Mouse (Mus musculus) intestine, postnatal 0 days (tissue): ENCODE results near the gene Rnf213. TPM values are rescaled to one million over a fixed set of nuclear protein-coding genes. Genes with fewer than 3 reads are reported as not detected.

Experiments
- ATAC-seq: fragments of 200-750 bp; cut with Nextera tagmentation; 2 replicates; pipeline ENCODE4 v1.8.0; 2017; ENCODE audit warnings: mild to moderate bottlenecking, moderate TSS enrichment, moderate library complexity
- H3K27ac ChIP-seq: fragments of 300-500 bp; sonication (generic); 2 replicates; pipeline ENCODE4 v1.5.1; 2014; ENCODE audit warnings: mild to moderate bottlenecking, low read depth, low read length, moderate library complexity
- H3K27me3 ChIP-seq: fragments of 300-500 bp; sonication (generic); replicated peaks from 2 replicates; pipeline ENCODE4 v1.6.1; 2014; ENCODE audit warnings: low read length, mixed read lengths; ENCODE audit not compliant: control insufficient read depth, insufficient read depth
- H3K36me3 ChIP-seq: fragments of 300-500 bp; sonication (generic); 2 replicates; pipeline ENCODE4 v1.6.1; 2014; ENCODE audit warnings: mild to moderate bottlenecking, moderate library complexity; ENCODE audit not compliant: control insufficient read depth, insufficient read depth
- H3K4me1 ChIP-seq: fragments of 300-500 bp; sonication (generic); replicated peaks from 2 replicates; pipeline ENCODE4 v1.6.1; 2014; ENCODE audit warnings: antibody characterized with exemption, low read length, mixed read lengths; ENCODE audit not compliant: control insufficient read depth, insufficient read depth
- H3K4me2 ChIP-seq: fragments of 300-500 bp; sonication (generic); replicated peaks from 2 replicates; pipeline ENCODE4 v1.6.1; 2014; ENCODE audit warnings: low read depth, mild to moderate bottlenecking, moderate library complexity
- H3K4me3 ChIP-seq: fragments of 300-500 bp; sonication (generic); 2 replicates; pipeline ENCODE4 v1.5.1; 2014; ENCODE audit warnings: low read depth, low read length
- H3K9ac ChIP-seq: fragments of 300-500 bp; sonication (generic); 2 replicates; pipeline ENCODE4 v1.6.1; 2014; ENCODE audit warnings: mild to moderate bottlenecking, low read depth, low read length
- H3K9me3 ChIP-seq: fragments of 300-500 bp; sonication (generic); 2 replicates; pipeline ENCODE4 v1.6.1; 2016; ENCODE audit warnings: mixed run types; ENCODE audit not compliant: control insufficient read depth
- CTCF ChIP-seq: sonication (generic); IDR thresholded peaks from 2 replicates; pipeline ENCODE4 v1.5.1; 2016; ENCODE audit warnings: low read depth, mild to moderate bottlenecking, control low read depth, antibody characterized with exemption, moderate library complexity
- WGBS: fragments of 180-500 bp; shearing (Covaris S2); extraction: QIAGEN DNeasy Blood & Tissue Kit; methylation state at CpG from one replicate; pipeline ENCODE4 v1.1.7; 2014; 5-methylcytosine and 5-hydroxymethylcytosine counted together
- polyA plus RNA-seq: library from polyadenylated mRNA; unstranded; fragments of >200 nt; fragmentation: Nextera tagmentation; extraction: Ambion mirVana; gene quantifications from 2 replicates; pipeline ENCODE4 v1.2.1, GENCODE M21; 2015

Gene Rnf213
- polyA plus RNA-seq, 1 experiment from 2014 or later, result 23.2 TPM

GRCm38 (mm10) chr11:119375425-119375824, 17.5 kb upstream of the Rnf213 start:
- H3K4me1 ChIP-seq, result no peaks in the 10 kb centered on the region
- ATAC-seq, result peak; percentile 68
- H3K27me3 ChIP-seq, result no peaks in the 10 kb centered on the region
- no peak overlapping the region for H3K4me2 ChIP-seq
- no peak overlapping the region for H3K4me3 ChIP-seq
- H3K9me3 ChIP-seq, result no peaks in the 10 kb centered on the region
- no peak overlapping the region for H3K9ac ChIP-seq
- no peak overlapping the region for H3K27ac ChIP-seq
- H3K36me3 ChIP-seq, result peaks cover 21% of the 10 kb centered on the region
- TF ChIP-seq CTCF, result no peak
- WGBS, result 40% methylated on average over 6 of the region's 6 CpGs

- Histone ChIP-seq H3K9me3 (no peaks in the 10 kb centered on the region), H3K4me2 (no peak overlapping the region), H3K4me3 (no peak overlapping the region), H3K27ac (no peak overlapping the region), H3K36me3 (peaks cover 25% of the 10 kb centered on the region), H3K27me3 (no peaks in the 10 kb centered on the region), H3K4me1 (no peaks in the 10 kb centered on the region), H3K9ac (no peak overlapping the region)
- ATAC-seq, result no peak
- no peak for TF ChIP-seq CTCF
- WGBS, result 92% methylated on average over 11 of the region's 11 CpGs
Measured at GRCm38 (mm10) chr11:119377326-119377725, 15.6 kb upstream of the Rnf213 start.

GRCm38 (mm10) chr11:119378551-119378950, 14.3 kb upstream of the Rnf213 start:
- Histone ChIP-seq H3K27ac (no peak overlapping the region), H3K36me3 (peaks cover 25% of the 10 kb centered on the region), H3K9me3 (no peaks in the 10 kb centered on the region), H3K9ac (no peak overlapping the region), H3K4me2 (no peak overlapping the region), H3K4me1 (no peaks in the 10 kb centered on the region), H3K4me3 (no peak overlapping the region), H3K27me3 (no peaks in the 10 kb centered on the region)
- no peak for TF ChIP-seq CTCF
- ATAC-seq, result no peak
- 90% methylated on average over 1 of the region's 1 CpGs for WGBS

- Histone ChIP-seq H3K27me3 (no peaks in the 10 kb centered on the region), H3K36me3 (peaks cover 23% of the 10 kb centered on the region), H3K4me3 (no peak overlapping the region), H3K4me1 (no peaks in the 10 kb centered on the region), H3K4me2 (no peak overlapping the region), H3K9ac (no peak overlapping the region), H3K27ac (no peak overlapping the region), H3K9me3 (no peaks in the 10 kb centered on the region)
- WGBS, result 62% methylated on average over 9 of the region's 9 CpGs
- no peak for ATAC-seq
- TF ChIP-seq CTCF, result no peak
Measured at GRCm38 (mm10) chr11:119381631-119382337, 11.1 kb upstream of the Rnf213 start.

GRCm38 (mm10) chr11:119382338-119382850, 10.5 kb upstream of the Rnf213 start:
- H3K36me3 ChIP-seq, result peaks cover 17% of the 10 kb centered on the region
- no peak overlapping the region for H3K27ac ChIP-seq
- no peak overlapping the region for H3K9ac ChIP-seq
- ATAC-seq, result no peak
- TF ChIP-seq CTCF, result no peak
- no peaks in the 10 kb centered on the region for H3K9me3 ChIP-seq
- no peak overlapping the region for H3K4me3 ChIP-seq
- H3K4me2 ChIP-seq, result no peak overlapping the region
- no peaks in the 10 kb centered on the region for H3K4me1 ChIP-seq
- H3K27me3 ChIP-seq, result no peaks in the 10 kb centered on the region
- WGBS, result 77% methylated on average over 6 of the region's 6 CpGs

- ATAC-seq, result no peak
- 78% methylated on average over 4 of the region's 4 CpGs for WGBS
- no peaks in the 10 kb centered on the region for H3K9me3 ChIP-seq
- TF ChIP-seq CTCF, result no peak
- H3K4me2 ChIP-seq, result no peak overlapping the region
- peaks cover 8% of the 10 kb centered on the region; the same call in 1 of the 2 replicates for H3K36me3 ChIP-seq
- no peak overlapping the region for H3K9ac ChIP-seq
- no peaks in the 10 kb centered on the region for H3K27me3 ChIP-seq
- no peak overlapping the region for H3K4me3 ChIP-seq
- no peak overlapping the region for H3K27ac ChIP-seq
- H3K4me1 ChIP-seq, result no peaks in the 10 kb centered on the region
Measured at GRCm38 (mm10) chr11:119384904-119385303, 8.0 kb upstream of the Rnf213 start.
